Mouse (Mus musculus): ENCODE data around the gene Clec9a.

Gene Clec9a

GRCm38 (mm10) chr6:129425217-129425616 lies 16.6 kb downstream of the Clec9a start:
- no peak for DNase-seq (ENCODE audit: low read depth)

- DNase-seq (ENCODE audit: low read depth): no peak
These were observed 17.1 kb downstream of the Clec9a start for GRCm38 (mm10) chr6:129425812-129426211.

DNA sequence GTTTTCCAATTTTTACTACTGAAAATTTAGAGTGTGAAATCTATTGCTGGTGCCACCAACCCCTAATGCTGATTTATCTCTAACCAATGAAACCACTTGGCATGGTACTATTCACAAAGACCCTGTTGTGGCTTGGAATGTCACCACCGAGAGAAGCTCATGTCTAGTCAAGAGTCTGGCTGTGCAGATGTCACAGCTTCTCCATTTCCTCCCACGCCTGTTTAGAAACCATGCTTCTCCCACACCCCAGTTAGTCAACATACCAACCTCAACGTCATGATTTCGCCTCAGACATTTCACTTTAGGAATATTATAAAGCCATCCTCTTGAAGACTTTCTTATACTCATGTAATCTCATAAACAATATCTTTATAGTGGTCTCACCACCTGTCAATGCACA lies 18.6 kb downstream of the Clec9a start:
- DNase-seq (ENCODE audit: low read depth): no peak

DNA sequence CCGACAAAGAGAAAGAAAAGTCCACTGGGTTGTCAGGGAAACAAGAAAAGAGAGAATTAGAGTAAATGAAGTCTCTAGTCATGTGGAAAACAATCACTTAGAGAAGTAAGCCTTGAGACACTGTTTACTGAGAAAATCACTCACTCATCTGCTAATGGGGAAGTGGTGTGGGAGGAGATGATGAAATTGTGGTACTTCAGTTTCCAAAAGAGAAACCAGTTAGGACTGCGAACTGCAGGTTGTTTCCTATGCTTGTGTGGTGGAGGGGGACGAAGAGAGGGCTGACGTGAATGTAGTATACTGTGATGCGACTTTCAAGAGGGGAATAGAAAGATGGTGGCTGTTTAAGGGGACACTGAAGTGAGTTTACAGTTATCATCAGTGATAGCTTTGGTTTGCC lies 25.6 kb downstream of the Clec9a start:
- DNase-seq (ENCODE audit: low read depth): no peak

DNA sequence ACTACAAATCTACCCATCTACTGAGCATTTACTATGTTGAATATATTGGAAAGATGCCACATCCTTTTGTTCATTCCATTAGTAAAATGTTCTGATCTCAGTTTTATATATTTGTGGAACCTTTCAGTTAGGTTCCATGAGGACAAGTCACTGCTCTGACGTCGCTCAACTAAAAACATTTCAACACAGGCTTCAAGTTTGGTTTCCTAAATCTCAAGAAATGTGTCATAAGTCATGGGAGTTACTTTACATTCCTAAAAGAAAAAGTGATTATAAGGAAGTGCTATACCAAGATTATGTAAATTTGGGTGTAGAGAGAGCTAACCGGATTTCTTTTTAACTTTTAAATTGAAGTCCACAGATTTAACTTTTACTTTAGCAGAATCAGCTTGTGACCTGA lies 27.4 kb downstream of the Clec9a start:
- DNase-seq (ENCODE audit: low read depth): no peak

DNA sequence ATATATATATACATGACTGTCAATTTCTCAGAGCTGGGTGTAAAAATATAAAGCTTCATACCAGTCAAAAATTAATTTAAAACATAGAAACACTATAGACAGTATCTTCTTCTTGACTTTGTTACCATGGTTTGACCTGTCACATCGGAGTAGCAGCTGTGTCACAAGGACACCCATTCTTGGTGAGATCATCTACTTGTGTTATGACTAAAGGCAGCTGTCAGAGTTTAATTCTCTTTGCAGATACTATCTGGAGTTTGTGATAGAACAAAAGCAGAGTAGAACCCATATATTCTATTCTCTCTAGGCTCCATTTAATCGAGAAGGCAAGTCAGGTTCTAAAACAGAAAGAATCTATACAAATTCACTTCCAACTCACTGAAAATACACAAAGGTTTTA lies 29.4 kb downstream of the Clec9a start:
- no peak for DNase-seq (ENCODE audit: low read depth)

GRCm38 (mm10) chr6:129449743-129450142 lies 41.1 kb downstream of the Clec9a start:
- DNase-seq (ENCODE audit: low read depth): no peak

DNA sequence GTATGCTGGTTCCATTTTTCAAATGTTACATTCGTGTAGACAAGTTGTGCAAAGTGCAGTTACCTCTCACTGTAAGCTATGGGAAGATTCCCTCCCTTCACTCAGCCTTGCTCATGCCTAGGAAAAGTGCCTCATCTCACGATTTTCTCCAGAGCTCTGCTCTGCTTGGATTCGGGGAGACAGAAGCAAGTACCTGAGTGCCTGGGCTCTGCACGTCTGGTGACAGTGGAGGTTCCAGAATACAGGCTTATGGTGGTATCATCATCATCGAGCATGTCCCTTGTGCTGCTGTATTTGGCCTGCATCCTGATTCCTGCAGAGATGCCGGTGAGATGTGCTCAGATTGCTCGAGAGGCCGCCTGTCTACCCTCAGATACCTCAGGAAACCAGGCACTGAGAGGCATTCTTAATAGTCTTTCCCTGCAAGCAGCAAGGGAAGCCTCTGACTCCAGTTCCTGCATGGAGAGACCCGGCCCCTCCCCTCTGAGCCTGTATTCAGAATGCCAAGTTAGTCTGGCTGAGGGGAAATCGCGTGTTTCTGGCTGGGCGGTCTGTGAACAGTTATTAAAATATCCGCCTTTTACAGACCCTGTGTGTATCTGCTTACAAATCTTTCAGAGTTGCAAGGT lies 42.9 kb downstream of the Clec9a start, which contains the start of gene Clec1a:
Clec1a (minus strand) TSS at position 590 of the 629 bp plus-strand sequence.
- no peak for DNase-seq (ENCODE audit: low read depth)

DNA sequence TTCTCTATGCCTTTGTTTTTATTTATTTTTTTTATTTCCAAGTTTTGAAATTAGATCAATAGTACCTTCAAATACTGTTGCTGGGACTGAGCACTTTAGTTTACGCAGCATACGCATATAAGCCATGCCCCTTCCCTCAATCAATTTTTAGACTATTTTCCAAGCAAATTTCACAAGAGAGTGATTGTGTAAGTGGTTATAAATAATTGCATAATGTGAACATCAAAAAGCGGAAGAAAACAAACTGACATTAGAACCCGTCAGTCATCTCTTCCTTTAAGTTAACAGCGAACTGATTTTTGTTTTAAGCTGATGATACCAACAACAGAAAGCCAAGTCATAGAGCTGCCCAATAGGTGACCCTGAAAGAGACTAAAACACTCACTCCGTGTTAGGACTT lies 62.7 kb downstream of the Clec9a start:
- DNase-seq (ENCODE audit: low read depth): no peak

DNA sequence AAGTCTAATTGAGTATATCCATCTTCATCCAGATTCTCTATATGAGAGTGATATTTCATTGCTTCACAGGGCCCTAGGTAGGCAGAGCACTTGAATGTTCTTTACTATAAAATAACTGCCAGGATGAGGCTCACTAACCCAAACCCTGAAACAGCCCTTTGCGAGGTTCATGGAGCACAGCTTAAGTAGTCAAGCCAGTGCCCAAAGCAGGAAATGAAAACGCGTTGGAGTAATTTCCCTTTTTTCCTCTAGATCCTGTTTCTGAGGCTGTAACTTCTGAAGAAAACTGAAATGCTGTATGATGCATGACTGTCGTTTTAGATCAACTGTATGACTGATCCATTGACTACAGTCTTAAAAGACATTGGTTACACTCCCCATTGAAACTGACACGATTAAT lies 64.0 kb downstream of the Clec9a start:
- DNase-seq (ENCODE audit: low read depth): no peak
